Mouse (Mus musculus): Measurements from ENCODE around the gene Pax2.

- TF ChIP-seq EP300 (optimal IDR thresholded peaks at IDR 0.05), result no peak
- TF ChIP-seq CTCF (IDR thresholded peaks at IDR 0.05; ENCODE audit: low read depth), result no peak
These were observed 4.3 kb upstream of the Pax2 start for GRCm38 (mm10) chr19:44751551-44751950.

Data from stomach, postnatal 0 days (tissue).